Mouse (Mus musculus) CH12.LX (cell line): Measurements from ENCODE around the gene Fads2.

ENCODE experiments used
- E2F4 ChIP-seq: IDR thresholded peaks from 2 replicates; pipeline ENCODE4 v1.6.1; 2011; ENCODE audit warnings: low read depth, low read length, improper control_type of control experiment; ENCODE audit not compliant: insufficient replicate concordance
- EP300 ChIP-seq: IDR thresholded peaks from 2 replicates; pipeline ENCODE4 v1.6.1; 2011; ENCODE audit warnings: low read length, improper control_type of control experiment
- MAX ChIP-seq: IDR thresholded peaks from 2 replicates; pipeline ENCODE4 v1.6.1; 2011; ENCODE audit warnings: low read length, improper control_type of control experiment
- POLR2A ChIP-seq: IDR thresholded peaks from 2 replicates; pipeline ENCODE4 v1.6.1; 2011; ENCODE audit warnings: low read depth, mild to moderate bottlenecking, improper control_type of control experiment, low read length
- TCF12 ChIP-seq: IDR thresholded peaks from 2 replicates; pipeline ENCODE4 v1.6.1; 2014; ENCODE audit warnings: low read depth, mild to moderate bottlenecking, inconsistent platforms, low read length, improper control_type of control experiment
- USF1 ChIP-seq: IDR thresholded peaks from 2 replicates; pipeline ENCODE4 v1.6.1; 2014; ENCODE audit warnings: low read depth, mild to moderate bottlenecking, inconsistent platforms, low read length, improper control_type of control experiment

GRCm38 (mm10) chr19:10062292-10062691 is 39.3 kb downstream of the Fads2 start:
- TF ChIP-seq USF1: no peak
- TF ChIP-seq TCF12: no peak
- TF ChIP-seq E2F4: no peak
- no peak for TF ChIP-seq POLR2A
- no peak for TF ChIP-seq EP300
- no peak for TF ChIP-seq MAX
